Mouse (Mus musculus) stomach, postnatal 0 days (tissue): ENCODE measurements around the gene Slc43a3. TPM values are rescaled to one million over a fixed set of nuclear protein-coding genes. Genes with fewer than 3 reads are reported as not detected.

Experiments used
- ATAC-seq: fragments of 200-750 bp; cut with Nextera tagmentation; 2 replicates; pipeline ENCODE4 v1.8.0; 2017; ENCODE audit not compliant: low FRiP score, low TSS enrichment
- DNase-seq: peaks from one replicate; pipeline ENCODE4 v3.0.0-alpha.2; 2016; ENCODE audit warnings: low spot score
- H3K27ac ChIP-seq: fragments of 300-500 bp; sonication (generic); replicated peaks from 2 replicates; pipeline ENCODE4 v1.5.1; 2014; ENCODE audit warnings: mild to moderate bottlenecking, control low read depth
- H3K27me3 ChIP-seq: fragments of 300-500 bp; sonication (generic); 2 replicates; pipeline ENCODE4 v1.6.1; 2014; ENCODE audit warnings: low read length; ENCODE audit not compliant: control insufficient read depth, insufficient read depth
- H3K36me3 ChIP-seq: fragments of 300-500 bp; sonication (generic); 2 replicates; pipeline ENCODE4 v1.6.1; 2014; ENCODE audit warnings: low read length, mixed read lengths; ENCODE audit not compliant: control insufficient read depth, insufficient read depth
- H3K4me1 ChIP-seq: fragments of 300-500 bp; sonication (generic); replicated peaks from 2 replicates; pipeline ENCODE4 v1.6.1; 2014; ENCODE audit warnings: antibody characterized with exemption; ENCODE audit not compliant: control insufficient read depth, insufficient read depth
- H3K4me2 ChIP-seq: fragments of 300-500 bp; sonication (generic); replicated peaks from 2 replicates; pipeline ENCODE4 v1.6.1; 2014; ENCODE audit warnings: low read depth, mild to moderate bottlenecking, control low read depth, moderate library complexity
- H3K4me3 ChIP-seq: fragments of 300-500 bp; sonication (generic); 2 replicates; pipeline ENCODE4 v1.5.1; 2014; ENCODE audit warnings: low read depth, low read length, control low read depth
- H3K9ac ChIP-seq: fragments of 300-500 bp; sonication (generic); 2 replicates; pipeline ENCODE4 v1.6.1; 2014; ENCODE audit warnings: mild to moderate bottlenecking, low read length, control low read depth, mixed read lengths
- H3K9me3 ChIP-seq: fragments of 300-500 bp; sonication (generic); 2 replicates; pipeline ENCODE4 v1.6.1; 2016; ENCODE audit warnings: low read length; ENCODE audit not compliant: control insufficient read depth
- CTCF ChIP-seq: IDR thresholded peaks from 2 replicates; pipeline ENCODE4 v1.5.1; 2016; ENCODE audit warnings: antibody characterized with exemption, low read depth, mild to moderate bottlenecking, moderate library complexity
- EP300 ChIP-seq: optimal IDR thresholded peaks from 2 replicates; pipeline ENCODE3; 2016; ENCODE audit warnings: antibody characterized with exemption
- WGBS: fragments of 180-500 bp; shearing (Covaris S2); extraction: QIAGEN DNeasy Blood & Tissue Kit; methylation state at CpG from one replicate; pipeline ENCODE4 v1.1.7; 2014; 5-methylcytosine and 5-hydroxymethylcytosine counted together
- polyA plus RNA-seq: library from polyadenylated mRNA; unstranded; fragments of >200 nt; fragmentation: Nextera tagmentation; extraction: Ambion mirVana; gene quantifications from 2 replicates; pipeline ENCODE4 v1.2.1, GENCODE M21; 2015

Slc43a3 gene
- polyA plus RNA-seq, 1 experiment from 2014 or later = 16.5 TPM

GRCm38 (mm10) chr2:84951027-84951426 lies 14.6 kb downstream of the Slc43a3 start:
- Histone ChIP-seq H3K27me3 (no peaks in the 10 kb centered on the region), H3K4me3 (no peak overlapping the region), H3K4me1 (no peaks in the 10 kb centered on the region), H3K9ac (no peak overlapping the region), H3K4me2 (no peak overlapping the region), H3K27ac (no peak overlapping the region), H3K9me3 (no peaks in the 10 kb centered on the region), H3K36me3 (peaks cover 6% of the 10 kb centered on the region; the same call in 1 of the 2 replicates)
- WGBS = 88% methylated on average over 8 of the region's 8 CpGs
- DNase-seq = no peak
- TF ChIP-seq EP300 (no peak), CTCF (no peak)
- no peak for ATAC-seq

DNA sequence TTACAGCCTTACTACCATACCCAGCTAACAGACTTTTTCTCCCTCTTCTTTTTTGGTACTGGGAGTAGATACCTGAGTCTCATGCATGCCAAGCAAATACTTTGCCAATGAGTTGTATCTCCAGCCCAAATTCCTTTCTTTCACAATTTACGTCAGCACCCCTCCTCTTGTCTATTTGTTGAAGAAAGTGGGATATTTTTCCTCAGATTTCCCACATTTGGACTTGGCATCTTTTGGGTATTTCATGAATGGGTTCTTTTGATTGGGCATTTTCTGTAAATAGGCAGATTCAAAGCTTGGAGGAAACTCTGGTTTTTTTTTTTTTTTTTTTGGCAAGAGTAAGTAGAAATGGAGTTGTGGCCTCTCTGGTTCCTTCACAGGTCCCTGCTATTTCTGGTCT lies 15.9 kb downstream of the Slc43a3 start:
- H3K36me3 ChIP-seq = peaks cover 6% of the 10 kb centered on the region; the same call in 1 of the 2 replicates
- H3K4me2 ChIP-seq = no peak overlapping the region
- no peak overlapping the region for H3K9ac ChIP-seq
- no peak overlapping the region for H3K4me3 ChIP-seq
- no peaks in the 10 kb centered on the region for H3K4me1 ChIP-seq
- no peak for TF ChIP-seq EP300
- no peak for TF ChIP-seq CTCF
- WGBS = 82% methylated on average over 1 of the region's 1 CpGs
- H3K9me3 ChIP-seq = no peaks in the 10 kb centered on the region
- no peak for DNase-seq
- no peaks in the 10 kb centered on the region for H3K27me3 ChIP-seq
- no peak for ATAC-seq
- H3K27ac ChIP-seq = no peak overlapping the region

DNA sequence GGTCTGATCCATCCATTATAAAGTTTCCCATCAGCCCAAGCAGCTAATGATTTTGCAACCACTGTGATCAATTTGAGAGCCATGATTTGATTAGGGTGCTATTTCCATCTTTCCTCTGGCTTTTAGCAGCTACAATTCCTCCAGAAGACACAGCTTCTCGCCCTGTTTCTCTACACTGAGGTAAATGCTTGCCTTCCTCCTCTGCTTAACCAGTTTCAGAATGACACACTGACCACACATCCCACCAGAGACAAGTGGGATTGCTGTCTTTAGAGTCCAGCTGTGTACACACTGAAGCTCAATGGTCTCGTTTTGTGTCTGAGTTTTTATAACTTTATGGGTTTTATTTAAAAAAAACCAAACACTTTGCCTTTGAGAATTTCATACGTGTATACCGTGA lies 16.3 kb downstream of the Slc43a3 start:
- H3K36me3 ChIP-seq = peaks cover 6% of the 10 kb centered on the region; the same call in 1 of the 2 replicates
- no peak overlapping the region for H3K4me2 ChIP-seq
- no peak overlapping the region for H3K4me3 ChIP-seq
- no peak for TF ChIP-seq EP300
- no peak for TF ChIP-seq CTCF
- no peaks in the 10 kb centered on the region for H3K27me3 ChIP-seq
- no peaks in the 10 kb centered on the region for H3K4me1 ChIP-seq
- 67% methylated on average over 4 of the region's 4 CpGs for WGBS
- ATAC-seq = no peak
- H3K9ac ChIP-seq = no peak overlapping the region
- H3K9me3 ChIP-seq = no peaks in the 10 kb centered on the region
- no peak for DNase-seq
- H3K27ac ChIP-seq = no peak overlapping the region

- Histone ChIP-seq H3K27me3 (no peaks in the 10 kb centered on the region), H3K4me3 (no peak overlapping the region), H3K9me3 (no peaks in the 10 kb centered on the region), H3K4me2 (no peak overlapping the region), H3K9ac (no peak overlapping the region), H3K27ac (no peak overlapping the region), H3K4me1 (no peaks in the 10 kb centered on the region), H3K36me3 (peaks cover under 1% of the 10 kb centered on the region; the same call in 1 of the 2 replicates)
- DNase-seq (no peak), ATAC-seq (no peak)
- 90% methylated on average over 9 of the region's 9 CpGs for WGBS
- TF ChIP-seq EP300 (no peak), CTCF (no peak)
Observed at GRCm38 (mm10) chr2:84955435-84955834, 19.1 kb downstream of the Slc43a3 start.

- Histone ChIP-seq H3K4me2 (no peak overlapping the region), H3K27me3 (no peaks in the 10 kb centered on the region), H3K4me3 (no peak overlapping the region), H3K27ac (no peak overlapping the region), H3K4me1 (no peaks in the 10 kb centered on the region), H3K9me3 (no peaks in the 10 kb centered on the region), H3K36me3 (no peaks in the 10 kb centered on the region), H3K9ac (no peak overlapping the region)
- TF ChIP-seq EP300 = no peak
- peak; percentile 83 for TF ChIP-seq CTCF
- DNase-seq (peak; percentile 56), ATAC-seq (peak; percentile 47; the same call in 1 of the 2 replicates)
- WGBS = 57% methylated on average over 5 of the region's 5 CpGs
Observed at GRCm38 (mm10) chr2:84956274-84956673, 19.9 kb downstream of the Slc43a3 start.

DNA sequence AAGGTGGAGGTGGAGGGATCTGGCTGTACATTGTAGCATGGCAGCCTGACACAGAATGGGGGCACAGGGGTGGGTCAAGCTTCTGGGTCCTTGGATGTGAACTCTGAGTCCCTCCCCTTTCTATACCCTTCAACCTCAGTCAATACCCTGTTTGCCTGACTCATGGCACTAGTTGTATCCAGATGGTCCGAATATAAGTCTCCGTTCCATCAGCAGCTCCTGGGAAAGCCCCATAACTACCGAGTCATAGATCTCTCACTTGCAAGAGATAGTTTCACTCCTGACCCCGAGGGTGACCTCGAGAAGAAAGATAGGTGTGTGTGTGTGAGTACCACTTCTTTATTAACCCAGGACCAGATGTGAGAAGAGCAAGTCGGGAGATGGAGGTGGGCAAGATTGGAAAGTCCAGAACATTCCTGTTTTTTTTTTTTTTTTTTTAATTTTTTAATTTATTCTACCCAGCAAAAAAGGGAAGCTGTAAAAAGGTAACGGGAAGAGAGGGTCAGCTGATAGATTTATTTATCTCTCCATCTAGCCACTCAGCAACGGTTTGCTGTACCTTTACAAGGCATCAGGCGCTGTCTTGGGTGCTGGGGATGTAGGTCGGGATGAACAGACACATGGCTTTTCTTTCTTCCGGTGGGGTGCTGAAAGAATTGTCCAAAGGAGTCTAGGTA lies 22.3 kb downstream of the Slc43a3 start:
- ATAC-seq (no peak), DNase-seq (no peak)
- no peak overlapping the region for H3K4me3 ChIP-seq
- no peak overlapping the region for H3K9ac ChIP-seq
- WGBS = 88% methylated on average over 11 of the region's 11 CpGs
- H3K9me3 ChIP-seq = no peaks in the 10 kb centered on the region
- H3K27ac ChIP-seq = no peak overlapping the region
- no peak for TF ChIP-seq EP300
- no peak for TF ChIP-seq CTCF
- no peaks in the 10 kb centered on the region for H3K27me3 ChIP-seq
- H3K4me1 ChIP-seq = no peaks in the 10 kb centered on the region
- no peak overlapping the region for H3K4me2 ChIP-seq
- no peaks in the 10 kb centered on the region for H3K36me3 ChIP-seq
